Mouse (Mus musculus): ENCODE measurements at regions not wholly inside any gene's neighbourhood (a gene's known extent, or its start where the extent isn't known, plus 50 kb on each side); places are given as distances from the start of the nearest gene placed in this dataset.

DNA sequence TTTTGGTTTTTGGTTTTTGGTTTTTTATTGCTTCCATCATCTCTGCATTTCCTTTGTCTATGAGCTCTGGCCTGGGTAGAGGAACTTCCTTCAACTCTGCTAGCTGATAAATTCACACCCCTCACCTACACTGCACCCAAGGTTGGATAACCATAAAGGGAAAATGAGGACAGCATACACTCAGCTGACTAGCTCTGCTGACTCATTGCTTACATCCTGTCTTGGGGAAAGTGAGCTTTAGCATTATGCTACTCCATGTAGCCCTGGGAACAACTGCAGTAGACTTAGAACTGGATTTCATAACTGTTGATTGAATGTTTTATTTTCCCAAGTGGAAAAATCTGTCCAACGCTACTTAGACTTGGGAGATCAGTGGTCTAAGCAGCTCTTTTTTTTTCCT, 406.3 kb upstream of the Gcfc2 start:
- TF ChIP-seq POLR2A (IDR thresholded peaks at IDR 0.05; ENCODE audit: borderline replicate concordance, extremely low read depth, low read depth, low read length) (no peak), CTCF (IDR thresholded peaks at IDR 0.05; ENCODE audit: insufficient read depth, low read length) (no peak)

All from lung, adult 2 months (tissue).